Mouse (Mus musculus) adrenal gland, adult 2 months (tissue): ENCODE data around the gene Barhl1. TPM values are rescaled to one million over a fixed set of nuclear protein-coding genes. Genes with fewer than 3 reads are reported as not detected.

Source experiments
- DNase-seq: peaks from one replicate; pipeline ENCODE4 v3.0.0; 2021
- polyA plus RNA-seq: library from polyadenylated mRNA; depleted of rRNA; stranded (reverse); fragments of >200 nt; gene quantifications from 2 replicates; pipeline ENCODE4 v1.2.3, GENCODE M21; 2012; rRNA removed
- total RNA-seq, 2 experiments: library from RNA; stranded (reverse); gene quantifications; 2 replicates each; pipeline ENCODE4 v1.2.3; 2021

Gene Barhl1
- total and polyA plus RNA-seq, 3 experiments, result 0.28 TPM; not detected in 2

DNA sequence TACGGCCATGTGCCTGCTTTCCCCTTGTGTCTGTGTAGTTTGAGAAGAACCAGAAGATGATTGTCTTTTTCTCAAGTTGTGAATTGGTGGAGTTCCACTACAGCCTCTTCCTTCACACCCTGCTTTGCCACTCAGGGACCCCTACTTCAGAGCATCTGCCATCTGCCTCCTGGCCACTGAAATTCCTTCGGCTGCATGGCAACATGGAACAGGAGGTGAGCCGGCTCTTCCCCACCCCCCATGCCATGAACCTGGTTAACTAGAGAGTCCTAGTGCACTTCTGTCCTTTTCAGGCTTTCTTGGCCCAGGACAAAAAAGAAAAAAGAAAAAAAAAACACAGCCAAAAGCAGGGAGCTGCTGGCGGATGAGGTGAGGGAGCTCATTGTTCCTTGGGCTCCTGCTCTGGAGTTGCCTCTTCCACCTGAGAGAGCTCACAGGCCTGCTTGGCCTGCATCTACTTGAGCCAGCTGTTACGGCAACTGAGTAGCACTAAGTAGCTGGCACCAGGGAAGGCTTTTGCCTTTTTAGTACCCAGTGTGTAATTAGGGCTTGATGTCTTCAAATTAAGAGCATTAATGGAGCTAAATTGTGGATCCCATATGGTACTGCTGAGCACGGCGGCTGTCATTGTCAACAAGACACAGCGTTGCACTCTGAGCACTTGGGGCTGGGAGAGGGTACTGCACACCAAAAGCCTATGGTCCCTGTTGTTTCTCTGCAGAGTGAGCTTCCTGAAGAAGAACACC, 55.6 kb downstream of the Barhl1 start:
- DNase-seq, result no peak

DNA sequence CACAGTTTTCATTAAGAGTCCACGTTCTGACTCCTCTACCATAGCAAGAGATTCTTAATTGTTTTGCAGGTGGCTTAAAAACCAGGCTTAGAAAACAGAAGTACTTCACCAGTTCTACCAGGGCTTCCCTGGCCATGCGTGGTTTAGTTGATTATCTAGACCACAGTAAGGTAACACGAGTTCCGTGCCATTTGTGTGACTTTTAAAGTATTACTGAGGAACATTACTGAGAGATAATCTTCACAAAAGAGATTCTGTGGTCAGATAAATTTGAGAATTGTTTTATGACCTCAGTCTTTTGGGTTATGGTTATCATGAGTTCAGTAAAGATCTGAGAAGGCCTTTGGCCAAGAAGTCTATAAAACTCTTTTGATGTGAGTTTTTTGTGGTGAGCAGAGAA, 57.2 kb downstream of the Barhl1 start:
- no peak for DNase-seq

Other genes with a start within 250 kb of the Barhl1 start
- gene Spaca9, start 216.9 kb downstream of the Barhl1 start, total RNA-seq, result under 1 TPM in 1 of 2 experiments, not detected in 1; 0.92 TPM
- gene Spaca9, start 216.9 kb downstream of the Barhl1 start, polyA plus RNA-seq, result 0.84 TPM in 1 of 2 replicates, not detected in the other
- under 1 TPM; 0.29 to 0.38 TPM for gene Ak8, start 216.5 kb downstream of the Barhl1 start, total RNA-seq
- gene Ak8, start 216.5 kb downstream of the Barhl1 start, polyA plus RNA-seq, result 0.29 and 0.44 TPM in 2 replicates
- 10 to 100 TPM; 27.5 to 29.6 TPM for gene Gtf3c4, start 76.3 kb downstream of the Barhl1 start, total RNA-seq
- gene Gtf3c4, start 76.3 kb downstream of the Barhl1 start, polyA plus RNA-seq, result 5.9 and 9.6 TPM in 2 replicates
- gene Ddx31, start 76.3 kb downstream of the Barhl1 start, total RNA-seq, result 10 to 100 TPM; 10.1 to 10.6 TPM
- 3.5 and 6.3 TPM in 2 replicates for gene Ddx31, start 76.3 kb downstream of the Barhl1 start, polyA plus RNA-seq
- gene Cfap77, start 138.4 kb upstream of the Barhl1 start, total RNA-seq, result under 1 TPM in 1 of 2 experiments, not detected in 1; 0.37 TPM
- 0.16 TPM in 1 of 2 replicates, not detected in the other for gene Cfap77, start 138.4 kb upstream of the Barhl1 start, polyA plus RNA-seq
- 10 to 100 TPM in 1 of 2 experiments, 1 to 10 TPM in 1; 9.8 to 12.5 TPM for gene Ttf1, start 143.6 kb upstream of the Barhl1 start, total RNA-seq
- gene Ttf1, start 143.6 kb upstream of the Barhl1 start, polyA plus RNA-seq, result 2.7 and 3.0 TPM in 2 replicates
- 10 to 100 TPM; 21.7 to 29.6 TPM for gene Setx, start 207.5 kb upstream of the Barhl1 start, total RNA-seq
- gene Setx, start 207.5 kb upstream of the Barhl1 start, polyA plus RNA-seq, result 2.7 and 2.9 TPM in 2 replicates